Mouse (Mus musculus) liver, adult 2 months (tissue): ENCODE results near the gene Ifitm3. TPM values are rescaled to one million over a fixed set of nuclear protein-coding genes. Genes with fewer than 3 reads are reported as not detected.
A peak's percentile ranks its signal among the peaks of the same experiment; 100 is the strongest.
"Not testable (repeated sequence)": the region's sequence is repeated elsewhere in the genome, so short reads cannot be mapped to it uniquely, and the experiment has no call there.

Experiments used
- DNase-seq: peaks from one replicate; pipeline ENCODE4 v3.0.0-alpha.2; 2011; ENCODE audit warnings: low read depth, low spot score; ENCODE audit errors: extremely low read depth
- H3K27ac ChIP-seq: fragments of 200-500 bp; replicated peaks from 2 replicates; pipeline ENCODE4 v1.5.1; 2012; ENCODE audit warnings: low read depth, mild to moderate bottlenecking, control low read depth, inconsistent platforms, low read length; ENCODE audit not compliant: insufficient read depth
- H3K27me3 ChIP-seq: fragments of 200-500 bp; 2 replicates; pipeline ENCODE4 v1.6.1; 2012; ENCODE audit warnings: mild to moderate bottlenecking, moderate library complexity, low read length, inconsistent platforms; ENCODE audit not compliant: control insufficient read depth, insufficient read depth
- H3K36me3 ChIP-seq: fragments of 200-500 bp; 2 replicates; pipeline ENCODE4 v1.6.1; 2012; ENCODE audit warnings: low read length, inconsistent platforms; ENCODE audit not compliant: control insufficient read depth, insufficient read depth
- H3K4me1 ChIP-seq: fragments of 200-500 bp; 2 replicates; pipeline ENCODE4 v1.6.1; 2011; ENCODE audit warnings: low read length; ENCODE audit not compliant: control insufficient read depth, insufficient read depth
- H3K4me3 ChIP-seq: fragments of 200-500 bp; 2 replicates; pipeline ENCODE4 v1.5.1; 2011; ENCODE audit warnings: low read depth, mild to moderate bottlenecking, control low read depth, low read length, moderate library complexity; ENCODE audit not compliant: insufficient read depth
- H3K79me2 ChIP-seq: fragments of 200-500 bp; 2 replicates; pipeline ENCODE4 v1.6.1; 2012; ENCODE audit warnings: inconsistent platforms, mild to moderate bottlenecking, low read length, moderate library complexity; ENCODE audit not compliant: control insufficient read depth, insufficient read depth
- H3K9ac ChIP-seq: fragments of 200-500 bp; 2 replicates; pipeline ENCODE4 v1.6.1; 2012; ENCODE audit warnings: low read depth, mild to moderate bottlenecking, control low read depth, inconsistent platforms, low read length
- CTCF ChIP-seq: fragments of 200-500 bp; IDR thresholded peaks from 2 replicates; pipeline ENCODE4 v1.5.1; 2011; ENCODE audit warnings: low read depth, low read length, control low read depth
- POLR2A ChIP-seq: fragments of 200-500 bp; IDR thresholded peaks from 2 replicates; pipeline ENCODE4 v1.6.1; 2011; ENCODE audit warnings: low read length, control low read depth; ENCODE audit not compliant: insufficient read depth; ENCODE audit errors: extremely low read depth
- WGBS: fragments of 180-500 bp; shearing (Covaris S2); methylation state at CpG from one replicate; pipeline ENCODE4 v1.1.7; 2018; 5-methylcytosine and 5-hydroxymethylcytosine counted together
- polyA plus RNA-seq: library from polyadenylated mRNA; depleted of rRNA; stranded (reverse); fragments of >200 nt; gene quantifications from 2 replicates; pipeline ENCODE4 v1.2.3, GENCODE M21; 2012
- total RNA-seq: library from RNA; depleted of rRNA; stranded (reverse); fragments of >200 nt; gene quantifications from 2 replicates; pipeline ENCODE4 v1.2.3, GENCODE M21; 2014

The Ifitm3 gene
- total and polyA plus RNA-seq, 2 experiments = 392 to 1,254 TPM

GRCm38 (mm10) chr7:140975465-140975864 lies 35.1 kb downstream of the Ifitm3 start:
- Histone ChIP-seq H3K27ac (no peak overlapping the region), H3K79me2 (no peaks in the 10 kb centered on the region), H3K27me3 (no peaks in the 10 kb centered on the region; the same call in 1 of the 2 replicates), H3K36me3 (no peaks in the 10 kb centered on the region), H3K9ac (no peak overlapping the region), H3K4me1 (no peaks in the 10 kb centered on the region), H3K4me3 (no peak overlapping the region)
- no peak for TF ChIP-seq CTCF
- DNase-seq = no peak
- 86% methylated on average over 3 of the region's 3 CpGs for WGBS

GRCm38 (mm10) chr7:140974940-140975339 lies 35.6 kb downstream of the Ifitm3 start:
- H3K4me3 ChIP-seq = no peak overlapping the region
- no peaks in the 10 kb centered on the region for H3K36me3 ChIP-seq
- H3K27me3 ChIP-seq = no peaks in the 10 kb centered on the region; the same call in 1 of the 2 replicates
- TF ChIP-seq CTCF (no peak), POLR2A (no peak)
- no peaks in the 10 kb centered on the region for H3K79me2 ChIP-seq
- no peak overlapping the region for H3K9ac ChIP-seq
- 67% methylated on average over 9 of the region's 9 CpGs for WGBS
- no peak for DNase-seq
- H3K27ac ChIP-seq = no peak overlapping the region
- H3K4me1 ChIP-seq = no peaks in the 10 kb centered on the region

GRCm38 (mm10) chr7:140973396-140974165 lies 37.0 kb downstream of the Ifitm3 start:
- H3K4me1 ChIP-seq = no peaks in the 10 kb centered on the region
- no peak overlapping the region for H3K27ac ChIP-seq
- H3K9ac ChIP-seq = no peak overlapping the region
- H3K27me3 ChIP-seq = no peaks in the 10 kb centered on the region
- no peak overlapping the region for H3K4me3 ChIP-seq
- TF ChIP-seq CTCF (no peak), POLR2A (no peak)
- no peaks in the 10 kb centered on the region for H3K36me3 ChIP-seq
- whole genome bisulfite sequencing = 68% methylated on average over 14 of the region's 14 CpGs
- H3K79me2 ChIP-seq = no peaks in the 10 kb centered on the region
- no peak for DNase-seq

GRCm38 (mm10) chr7:140971479-140972171 lies 38.9 kb downstream of the Ifitm3 start:
- H3K36me3 ChIP-seq = no peaks in the 10 kb centered on the region
- TF ChIP-seq CTCF = no peak
- TF ChIP-seq POLR2A = no peak
- no peak overlapping the region for H3K9ac ChIP-seq
- no peaks in the 10 kb centered on the region for H3K79me2 ChIP-seq
- no peaks in the 10 kb centered on the region for H3K4me1 ChIP-seq
- H3K27ac ChIP-seq = peak overlapping the region; percentile 42; the same call in 1 of the 2 replicates
- DNase-seq = peak; percentile 46
- 87% methylated on average over 8 of the region's 8 CpGs for WGBS
- no peaks in the 10 kb centered on the region for H3K27me3 ChIP-seq
- H3K4me3 ChIP-seq = no peak overlapping the region

- no peak for TF ChIP-seq CTCF
- TF ChIP-seq POLR2A = no peak
- Histone ChIP-seq H3K4me1 (no peaks in the 10 kb centered on the region), H3K79me2 (no peaks in the 10 kb centered on the region), H3K9ac (peak overlapping the region; percentile 30), H3K27ac (peak overlapping the region; percentile 58), H3K27me3 (no peaks in the 10 kb centered on the region), H3K4me3 (no peak overlapping the region), H3K36me3 (no peaks in the 10 kb centered on the region)
- no peak for DNase-seq
- WGBS = 76% methylated on average over 7 of the region's 7 CpGs
Measured at GRCm38 (mm10) chr7:140970931-140971330, 39.6 kb downstream of the Ifitm3 start.

GRCm38 (mm10) chr7:140968710-140969109 lies 41.9 kb downstream of the Ifitm3 start:
- not testable (repeated sequence) for H3K9ac ChIP-seq, H3K27ac ChIP-seq, H3K36me3 ChIP-seq, H3K4me1 ChIP-seq, DNase-seq, H3K27me3 ChIP-seq, H3K79me2 ChIP-seq
- WGBS = 62% methylated on average over 3 of the region's 3 CpGs
- peak overlapping the region; percentile 48; the same call in 1 of the 2 replicates for H3K4me3 ChIP-seq
